Mouse (Mus musculus) ES-Bruce4 (cell line): Measurements from ENCODE around the gene Acd. TPM values are rescaled to one million over a fixed set of nuclear protein-coding genes. Genes with fewer than 3 reads are reported as not detected.

Source experiments
- H3K27ac ChIP-seq: 2 replicates; pipeline ENCODE4 v1.5.1; 2012; ENCODE audit warnings: low read length, inconsistent platforms; ENCODE audit not compliant: insufficient read depth
- H3K27me3 ChIP-seq: 2 replicates; pipeline ENCODE4 v1.6.1; 2012; ENCODE audit warnings: mild to moderate bottlenecking, low read length, inconsistent platforms; ENCODE audit not compliant: control insufficient read depth, poor library complexity, insufficient read depth, severe bottlenecking
- H3K36me3 ChIP-seq: 2 replicates; pipeline ENCODE4 v1.6.1; 2012; ENCODE audit warnings: inconsistent platforms, mild to moderate bottlenecking, low read length, moderate library complexity; ENCODE audit not compliant: control insufficient read depth, poor library complexity, insufficient read depth, severe bottlenecking
- H3K4me1 ChIP-seq: one replicate; pipeline ENCODE4 v1.8.1; 2011; ENCODE audit warnings: low read length; ENCODE audit not compliant: control insufficient read depth, insufficient read depth
- H3K4me3 ChIP-seq: 2 replicates; pipeline ENCODE4 v1.5.1; 2011; ENCODE audit warnings: low read depth, mild to moderate bottlenecking, low read length
- H3K9ac ChIP-seq: 2 replicates; pipeline ENCODE4 v1.6.1; 2012; ENCODE audit warnings: low read depth, mild to moderate bottlenecking, inconsistent platforms; ENCODE audit not compliant: poor library complexity, severe bottlenecking
- H3K9me3 ChIP-seq: replicated peaks from 2 replicates; pipeline ENCODE4 v1.6.1; 2012; ENCODE audit warnings: mild to moderate bottlenecking, low read length, inconsistent platforms; ENCODE audit not compliant: control insufficient read depth, poor library complexity, insufficient read depth, severe bottlenecking
- CTCF ChIP-seq: IDR thresholded peaks from one replicate; pipeline ENCODE4 v1.8.1; 2011; ENCODE audit warnings: low read depth, low read length
- EP300 ChIP-seq: IDR thresholded peaks from 2 replicates; pipeline ENCODE4 v1.6.1; 2011; ENCODE audit warnings: low read depth, low read length; ENCODE audit not compliant: insufficient read depth
- POLR2A ChIP-seq: IDR thresholded peaks from one replicate; pipeline ENCODE4 v1.8.1; 2011; ENCODE audit warnings: low read length; ENCODE audit not compliant: insufficient read depth
- polyA plus RNA-seq: library from polyadenylated mRNA; stranded (reverse); fragments of >200 nt; gene quantifications from 2 replicates; pipeline ENCODE4 v1.2.4, GENCODE M21; 2011; ENCODE audit warnings: low read depth; ENCODE audit not compliant: missing spikeins, insufficient read depth, insufficient read length

Acd gene
- polyA plus RNA-seq, 1 experiment: 30.1 TPM

DNA sequence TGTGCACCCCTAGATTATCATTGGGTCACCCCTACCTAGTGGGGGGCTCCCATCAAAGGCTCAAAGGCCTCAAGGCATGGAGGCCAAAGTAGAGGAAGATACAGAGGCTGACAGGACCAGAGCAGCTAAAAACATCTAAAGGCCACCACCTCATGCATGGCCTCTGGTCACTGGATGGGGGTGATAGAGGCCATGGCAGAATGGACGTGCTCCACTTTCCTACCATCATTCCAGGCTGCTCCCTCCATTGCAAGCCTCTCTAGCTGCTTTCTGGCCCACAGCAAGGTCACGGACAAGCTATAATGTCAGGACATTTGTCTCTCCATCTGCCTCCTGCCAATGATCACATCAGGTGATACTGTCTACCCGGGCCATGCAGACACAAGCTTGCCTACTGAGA lies 11.4 kb upstream of the Acd start:
- no peaks in the 10 kb centered on the region for H3K9me3 ChIP-seq
- no peak for TF ChIP-seq POLR2A
- TF ChIP-seq EP300: no peak
- no peak for TF ChIP-seq CTCF
- no peaks in the 10 kb centered on the region for H3K27me3 ChIP-seq

DNA sequence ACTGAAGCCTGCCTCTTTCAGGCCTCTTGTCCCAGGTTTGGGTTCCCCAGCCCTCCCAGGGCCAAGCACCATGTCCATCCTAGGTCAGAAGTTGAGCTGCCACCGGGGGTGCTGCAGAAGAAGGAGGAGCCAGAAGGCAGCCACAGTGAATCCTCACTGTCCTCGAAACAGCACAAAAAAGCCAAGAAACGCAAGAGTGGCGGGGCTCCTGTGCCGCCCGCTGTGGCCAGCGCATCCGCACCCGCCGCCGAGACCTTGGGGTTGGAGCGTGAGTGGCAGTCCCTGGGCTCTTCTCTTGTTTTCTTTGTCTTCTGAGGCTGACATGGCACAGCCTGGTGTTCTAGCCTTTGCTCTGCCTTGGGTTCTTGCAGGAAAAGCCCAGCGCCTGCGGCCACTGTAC lies 8.4 kb upstream of the Acd start:
- H3K9me3 ChIP-seq: no peaks in the 10 kb centered on the region
- H3K27ac ChIP-seq: no peak overlapping the region
- no peaks in the 10 kb centered on the region for H3K4me1 ChIP-seq
- TF ChIP-seq EP300: no peak
- no peak for TF ChIP-seq CTCF
- no peak for TF ChIP-seq POLR2A
- peak overlapping the region; percentile 37 for H3K4me3 ChIP-seq
- H3K27me3 ChIP-seq: no peaks in the 10 kb centered on the region
- peak overlapping the region; percentile 46 for H3K9ac ChIP-seq
- H3K36me3 ChIP-seq: no peaks in the 10 kb centered on the region

More for the DNA sequence above, 11.4 kb upstream of the Acd start:
- Histone ChIP-seq H3K36me3 (no peaks in the 10 kb centered on the region), H3K4me1 (no peaks in the 10 kb centered on the region), H3K27ac (no peak overlapping the region), H3K9ac (no peak overlapping the region), H3K4me3 (no peak overlapping the region)

GRCm38 (mm10) chr8:105708675-105709074 lies 7.8 kb upstream of the Acd start:
- H3K27ac ChIP-seq: no peak overlapping the region
- H3K4me1 ChIP-seq: no peaks in the 10 kb centered on the region
- H3K9me3 ChIP-seq: no peaks in the 10 kb centered on the region
- no peaks in the 10 kb centered on the region for H3K27me3 ChIP-seq
- peaks cover under 1% of the 10 kb centered on the region for H3K36me3 ChIP-seq
- TF ChIP-seq EP300: no peak
- H3K9ac ChIP-seq: no peak overlapping the region
- no peak overlapping the region for H3K4me3 ChIP-seq

DNA sequence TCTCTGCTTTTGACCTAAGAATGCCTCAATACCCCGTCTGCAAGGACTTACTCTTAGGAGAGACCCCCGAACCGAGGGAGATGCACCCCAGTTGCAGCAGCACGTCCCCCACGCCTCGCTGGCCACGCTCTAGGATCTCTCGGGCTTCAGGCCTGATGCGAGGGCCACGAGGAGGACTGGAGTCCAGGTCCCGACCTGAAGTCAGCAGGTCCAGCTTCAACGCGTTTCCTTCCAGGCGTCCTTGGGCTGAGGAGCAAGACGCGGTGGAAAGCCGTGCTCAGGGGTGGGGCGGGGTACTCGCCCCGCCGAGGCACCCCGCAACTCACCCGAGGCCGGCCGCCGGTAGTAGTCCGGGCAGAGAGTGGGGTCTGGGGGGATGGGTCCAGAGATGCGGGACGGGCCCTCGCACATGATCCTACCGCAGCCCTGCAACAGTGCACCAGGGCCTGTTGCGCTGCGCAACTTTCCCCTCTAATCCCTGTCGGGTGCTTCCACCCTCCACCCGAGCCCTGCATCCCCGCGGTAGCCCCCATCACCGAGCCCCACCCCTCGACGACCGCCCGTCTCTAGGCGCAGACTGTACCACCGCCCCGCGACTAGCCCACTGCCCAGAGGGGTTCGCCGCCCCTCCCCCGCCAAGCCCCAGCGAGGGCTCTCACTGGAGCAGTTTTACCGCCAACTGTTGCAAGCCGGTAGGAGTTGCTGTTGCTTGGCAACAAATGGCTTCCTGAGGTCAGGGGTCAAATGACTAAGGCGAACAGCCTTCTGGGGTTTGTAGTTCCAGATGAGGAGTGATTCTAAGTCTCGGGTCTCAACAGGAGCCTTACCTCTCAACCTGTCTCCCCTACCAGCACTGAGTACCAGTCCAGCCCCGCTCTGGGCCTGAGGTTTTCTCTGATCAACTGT lies 6.8 kb upstream of the Acd start, which contains the start of the genes 4933405L10Rik and Enkd1:
Gene 4933405L10Rik, plus strand, starts transcription at position 158 of the 906 bp plus-strand sequence.
Gene Enkd1, minus strand, starts transcription at position 713 of the 906 bp plus-strand sequence.
- peaks cover 10% of the 10 kb centered on the region for H3K36me3 ChIP-seq
- no peaks in the 10 kb centered on the region for H3K4me1 ChIP-seq
- no peaks in the 10 kb centered on the region for H3K9me3 ChIP-seq
- H3K27ac ChIP-seq: no peak within 1 kb of the TSS
- no peaks in the 10 kb centered on the region for H3K27me3 ChIP-seq
- peak within 1 kb of the TSS; percentile 81 for H3K9ac ChIP-seq
- no peak for TF ChIP-seq POLR2A
- no peak for TF ChIP-seq EP300
- TF ChIP-seq CTCF: no peak
- peak within 1 kb of the TSS; percentile 69 for H3K4me3 ChIP-seq

- no peaks in the 10 kb centered on the region for H3K9me3 ChIP-seq
- no peak overlapping the region for H3K27ac ChIP-seq
- H3K27me3 ChIP-seq: no peaks in the 10 kb centered on the region
- peak overlapping the region; percentile 81; the same call in 1 of the 2 replicates for H3K9ac ChIP-seq
- TF ChIP-seq POLR2A (no peak), EP300 (no peak), CTCF (no peak)
- no peak overlapping the region for H3K4me3 ChIP-seq
- no peaks in the 10 kb centered on the region for H3K4me1 ChIP-seq
- peaks cover 11% of the 10 kb centered on the region for H3K36me3 ChIP-seq
Observed at GRCm38 (mm10) chr8:105706426-105706825, 5.5 kb upstream of the Acd start.

DNA sequence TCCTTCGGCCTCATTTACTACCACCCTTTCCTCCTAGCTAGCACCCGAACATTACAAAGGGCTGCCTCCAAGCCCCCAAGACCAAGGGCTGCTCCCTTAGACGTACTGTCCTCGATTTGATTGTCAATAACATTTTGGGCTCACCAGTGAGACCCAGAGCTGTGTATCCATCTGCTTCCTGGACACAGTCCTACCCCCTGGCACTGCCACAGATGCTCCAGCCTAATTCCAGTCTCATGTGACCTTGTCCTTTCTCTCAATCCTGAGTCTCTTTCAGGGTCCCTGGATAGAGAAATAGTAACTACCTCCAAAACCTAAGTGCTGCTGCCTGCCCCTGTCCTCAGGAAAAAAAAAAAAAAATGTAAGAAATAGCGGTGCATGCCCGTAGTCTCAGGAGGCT lies 4.1 kb upstream of the Acd start:
- Histone ChIP-seq H3K27ac (no peak overlapping the region), H3K4me3 (no peak overlapping the region), H3K4me1 (no peaks in the 10 kb centered on the region), H3K9me3 (no peaks in the 10 kb centered on the region), H3K27me3 (no peaks in the 10 kb centered on the region), H3K9ac (no peak overlapping the region), H3K36me3 (peaks cover 11% of the 10 kb centered on the region)
- TF ChIP-seq POLR2A (no peak), EP300 (no peak), CTCF (no peak)
